Mouse (Mus musculus) liver, adult 2 months (tissue): Measurements from ENCODE around the gene Gm11060. TPM values are rescaled to one million over a fixed set of nuclear protein-coding genes. Genes with fewer than 3 reads are reported as not detected.

Experiments
- DNase-seq: peaks from one replicate; pipeline ENCODE4 v3.0.0-alpha.2; 2011; ENCODE audit warnings: low read depth, low spot score; ENCODE audit errors: extremely low read depth
- H3K27ac ChIP-seq: fragments of 200-500 bp; replicated peaks from 2 replicates; pipeline ENCODE4 v1.5.1; 2012; ENCODE audit warnings: low read depth, mild to moderate bottlenecking, control low read depth, inconsistent platforms, low read length; ENCODE audit not compliant: insufficient read depth
- H3K27me3 ChIP-seq: fragments of 200-500 bp; 2 replicates; pipeline ENCODE4 v1.6.1; 2012; ENCODE audit warnings: mild to moderate bottlenecking, moderate library complexity, low read length, inconsistent platforms; ENCODE audit not compliant: control insufficient read depth, insufficient read depth
- H3K36me3 ChIP-seq: fragments of 200-500 bp; 2 replicates; pipeline ENCODE4 v1.6.1; 2012; ENCODE audit warnings: low read length, inconsistent platforms; ENCODE audit not compliant: control insufficient read depth, insufficient read depth
- H3K4me1 ChIP-seq: fragments of 200-500 bp; 2 replicates; pipeline ENCODE4 v1.6.1; 2011; ENCODE audit warnings: low read length; ENCODE audit not compliant: control insufficient read depth, insufficient read depth
- H3K4me3 ChIP-seq: fragments of 200-500 bp; 2 replicates; pipeline ENCODE4 v1.5.1; 2011; ENCODE audit warnings: low read depth, mild to moderate bottlenecking, control low read depth, low read length, moderate library complexity; ENCODE audit not compliant: insufficient read depth
- H3K79me2 ChIP-seq: fragments of 200-500 bp; 2 replicates; pipeline ENCODE4 v1.6.1; 2012; ENCODE audit warnings: inconsistent platforms, mild to moderate bottlenecking, low read length, moderate library complexity; ENCODE audit not compliant: control insufficient read depth, insufficient read depth
- H3K9ac ChIP-seq: fragments of 200-500 bp; 2 replicates; pipeline ENCODE4 v1.6.1; 2012; ENCODE audit warnings: low read depth, mild to moderate bottlenecking, control low read depth, inconsistent platforms, low read length
- CTCF ChIP-seq: fragments of 200-500 bp; IDR thresholded peaks from 2 replicates; pipeline ENCODE4 v1.5.1; 2011; ENCODE audit warnings: low read depth, low read length, control low read depth
- POLR2A ChIP-seq: fragments of 200-500 bp; IDR thresholded peaks from 2 replicates; pipeline ENCODE4 v1.6.1; 2011; ENCODE audit warnings: low read length, control low read depth; ENCODE audit not compliant: insufficient read depth; ENCODE audit errors: extremely low read depth
- WGBS: fragments of 180-500 bp; shearing (Covaris S2); methylation state at CpG from one replicate; pipeline ENCODE4 v1.1.7; 2018; 5-methylcytosine and 5-hydroxymethylcytosine counted together
- polyA plus RNA-seq: library from polyadenylated mRNA; depleted of rRNA; stranded (reverse); fragments of >200 nt; gene quantifications from 2 replicates; pipeline ENCODE4 v1.2.3, GENCODE M21; 2012
- total RNA-seq: library from RNA; depleted of rRNA; stranded (reverse); fragments of >200 nt; gene quantifications from 2 replicates; pipeline ENCODE4 v1.2.3, GENCODE M21; 2014

Gm11060 gene
- total and polyA plus RNA-seq, 2 experiments: not detected

- DNase-seq: no peak
Measured at GRCm38 (mm10) chr2:105072496-105072895, 19.3 kb upstream of the Gm11060 start.

GRCm38 (mm10) chr2:105074196-105074595 is 17.6 kb upstream of the Gm11060 start:
- no peak overlapping the region for H3K27ac ChIP-seq
- DNase-seq: no peak
- H3K36me3 ChIP-seq: no peaks in the 10 kb centered on the region
- H3K9ac ChIP-seq: no peak overlapping the region
- no peak overlapping the region for H3K4me3 ChIP-seq
- WGBS: 54% methylated on average over 4 of the region's 4 CpGs
- H3K4me1 ChIP-seq: no peaks in the 10 kb centered on the region
- H3K79me2 ChIP-seq: no peaks in the 10 kb centered on the region
- H3K27me3 ChIP-seq: no peaks in the 10 kb centered on the region
- TF ChIP-seq POLR2A (no peak), CTCF (no peak)

More at GRCm38 (mm10) chr2:105072496-105072895, 19.3 kb upstream of the Gm11060 start:
- WGBS: 82% methylated on average over 4 of the region's 4 CpGs
- Histone ChIP-seq H3K36me3 (no peaks in the 10 kb centered on the region), H3K9ac (no peak overlapping the region), H3K4me1 (no peaks in the 10 kb centered on the region), H3K27me3 (no peaks in the 10 kb centered on the region), H3K27ac (no peak overlapping the region), H3K4me3 (no peak overlapping the region), H3K79me2 (no peaks in the 10 kb centered on the region)
- TF ChIP-seq POLR2A (no peak), CTCF (no peak)

- H3K27me3 ChIP-seq: no peaks in the 10 kb centered on the region
- DNase-seq: no peak
- WGBS: 88% methylated on average over 5 of the region's 5 CpGs
- no peaks in the 10 kb centered on the region for H3K36me3 ChIP-seq
- H3K4me1 ChIP-seq: no peaks in the 10 kb centered on the region
- H3K4me3 ChIP-seq: no peak overlapping the region
- TF ChIP-seq POLR2A: no peak
- no peak for TF ChIP-seq CTCF
- H3K27ac ChIP-seq: no peak overlapping the region
- H3K79me2 ChIP-seq: no peaks in the 10 kb centered on the region
- no peak overlapping the region for H3K9ac ChIP-seq
Measured at GRCm38 (mm10) chr2:105075809-105076208, 16.0 kb upstream of the Gm11060 start.

GRCm38 (mm10) chr2:105077151-105077550 is 14.7 kb upstream of the Gm11060 start:
- H3K4me1 ChIP-seq: no peaks in the 10 kb centered on the region
- DNase-seq: no peak
- H3K4me3 ChIP-seq: no peak overlapping the region
- TF ChIP-seq POLR2A (no peak), CTCF (no peak)
- no peaks in the 10 kb centered on the region for H3K36me3 ChIP-seq
- H3K79me2 ChIP-seq: no peaks in the 10 kb centered on the region
- H3K27me3 ChIP-seq: no peaks in the 10 kb centered on the region
- WGBS: 92% methylated on average over 7 of the region's 7 CpGs
- no peak overlapping the region for H3K9ac ChIP-seq
- no peak overlapping the region for H3K27ac ChIP-seq

GRCm38 (mm10) chr2:105082256-105082790 is 9.5 kb upstream of the Gm11060 start:
- no peaks in the 10 kb centered on the region for H3K36me3 ChIP-seq
- no peaks in the 10 kb centered on the region for H3K4me1 ChIP-seq
- no peak for DNase-seq
- H3K79me2 ChIP-seq: no peaks in the 10 kb centered on the region
- 45% methylated on average over 9 of the region's 9 CpGs for WGBS
- no peak overlapping the region for H3K27ac ChIP-seq
- H3K27me3 ChIP-seq: 0 out of 2 replicates have a peak, but pooled peaks cover 2% of the 10 kb centered on the region
- no peak for TF ChIP-seq POLR2A
- TF ChIP-seq CTCF: no peak
- no peak overlapping the region for H3K4me3 ChIP-seq
- H3K9ac ChIP-seq: no peak overlapping the region

- no peak overlapping the region for H3K4me3 ChIP-seq
Measured at GRCm38 (mm10) chr2:105084035-105084434, 7.8 kb upstream of the Gm11060 start.

More at GRCm38 (mm10) chr2:105084035-105084434, 7.8 kb upstream of the Gm11060 start:
- WGBS: 73% methylated on average over 4 of the region's 4 CpGs
- Histone ChIP-seq H3K9ac (no peak overlapping the region), H3K27me3 (0 out of 2 replicates have a peak, but pooled peaks cover 2% of the 10 kb centered on the region), H3K36me3 (no peaks in the 10 kb centered on the region), H3K27ac (no peak overlapping the region), H3K4me1 (no peaks in the 10 kb centered on the region), H3K79me2 (no peaks in the 10 kb centered on the region)
- TF ChIP-seq CTCF (no peak), POLR2A (no peak)
- no peak for DNase-seq
